Mouse (Mus musculus): ENCODE measurements at regions not wholly inside any gene's neighbourhood (a gene's known extent, or its start where the extent isn't known, plus 50 kb on each side); places are given as distances from the start of the nearest gene placed in this dataset.

GRCm38 (mm10) chr17:88209565-88209964 lies 144.5 kb upstream of the Fbxo11 start:
- TF ChIP-seq CTCF (IDR thresholded peaks at IDR 0.05; ENCODE audit: borderline replicate concordance, extremely low read depth, insufficient read depth, insufficient read length) (no peak), POLR2A (IDR thresholded peaks at IDR 0.05; ENCODE audit: borderline replicate concordance, extremely low read depth, insufficient read depth, insufficient read length, poor library complexity, severe bottlenecking) (no peak)
- no peak for DNase-seq (ENCODE audit: low read depth)

GRCm38 (mm10) chr17:88212121-88212520 lies 147.0 kb upstream of the Fbxo11 start:
- no peak for TF ChIP-seq POLR2A (IDR thresholded peaks at IDR 0.05; ENCODE audit: borderline replicate concordance, extremely low read depth, insufficient read depth, insufficient read length, poor library complexity, severe bottlenecking)
- no peak for TF ChIP-seq CTCF (IDR thresholded peaks at IDR 0.05; ENCODE audit: borderline replicate concordance, extremely low read depth, insufficient read depth, insufficient read length)
- no peak for DNase-seq (ENCODE audit: low read depth)

GRCm38 (mm10) chr17:88214746-88215145 lies 149.7 kb upstream of the Fbxo11 start:
- no peak for TF ChIP-seq POLR2A (IDR thresholded peaks at IDR 0.05; ENCODE audit: borderline replicate concordance, extremely low read depth, insufficient read depth, insufficient read length, poor library complexity, severe bottlenecking)
- TF ChIP-seq CTCF (IDR thresholded peaks at IDR 0.05; ENCODE audit: borderline replicate concordance, extremely low read depth, insufficient read depth, insufficient read length): no peak
- DNase-seq (ENCODE audit: low read depth): peak; percentile 8

- TF ChIP-seq CTCF (IDR thresholded peaks at IDR 0.05; ENCODE audit: borderline replicate concordance, extremely low read depth, insufficient read depth, insufficient read length) (no peak), POLR2A (IDR thresholded peaks at IDR 0.05; ENCODE audit: borderline replicate concordance, extremely low read depth, insufficient read depth, insufficient read length, poor library complexity, severe bottlenecking) (no peak)
- no peak for DNase-seq (ENCODE audit: low read depth)
These were observed 157.4 kb upstream of the Fbxo11 start for GRCm38 (mm10) chr17:88222379-88222955.

- TF ChIP-seq POLR2A (IDR thresholded peaks at IDR 0.05; ENCODE audit: borderline replicate concordance, extremely low read depth, insufficient read depth, insufficient read length, poor library complexity, severe bottlenecking): no peak
- no peak for TF ChIP-seq CTCF (IDR thresholded peaks at IDR 0.05; ENCODE audit: borderline replicate concordance, extremely low read depth, insufficient read depth, insufficient read length)
- no peak for DNase-seq (ENCODE audit: low read depth)
These were observed 175.4 kb upstream of the Fbxo11 start for GRCm38 (mm10) chr17:88240476-88240875.

- no peak for TF ChIP-seq CTCF (IDR thresholded peaks at IDR 0.05; ENCODE audit: borderline replicate concordance, extremely low read depth, insufficient read depth, insufficient read length)
- TF ChIP-seq POLR2A (IDR thresholded peaks at IDR 0.05; ENCODE audit: borderline replicate concordance, extremely low read depth, insufficient read depth, insufficient read length, poor library complexity, severe bottlenecking): no peak
- no peak for DNase-seq (ENCODE audit: low read depth)
These were observed 183.5 kb upstream of the Fbxo11 start for GRCm38 (mm10) chr17:88248625-88249024.

GRCm38 (mm10) chr17:88251949-88252521 lies 186.9 kb upstream of the Fbxo11 start:
- peak; percentile 87 for DNase-seq (ENCODE audit: low read depth)
- TF ChIP-seq POLR2A (IDR thresholded peaks at IDR 0.05; ENCODE audit: borderline replicate concordance, extremely low read depth, insufficient read depth, insufficient read length, poor library complexity, severe bottlenecking) (no peak), CTCF (IDR thresholded peaks at IDR 0.05; ENCODE audit: borderline replicate concordance, extremely low read depth, insufficient read depth, insufficient read length) (peak; percentile 86)

- peak; percentile 96 for DNase-seq (ENCODE audit: low read depth)
- TF ChIP-seq CTCF (IDR thresholded peaks at IDR 0.05; ENCODE audit: borderline replicate concordance, extremely low read depth, insufficient read depth, insufficient read length) (peak; percentile 89), POLR2A (IDR thresholded peaks at IDR 0.05; ENCODE audit: borderline replicate concordance, extremely low read depth, insufficient read depth, insufficient read length, poor library complexity, severe bottlenecking) (peak; percentile 26; the same call in 1 of the 2 replicates)
These were observed 184.5 kb upstream of the Foxn2 start for GRCm38 (mm10) chr17:88255744-88256598.

GRCm38 (mm10) chr17:88256599-88257544 lies 183.6 kb upstream of the Foxn2 start:
- DNase-seq (ENCODE audit: low read depth): peak; percentile 94

GRCm38 (mm10) chr17:88258361-88258796 lies 182.1 kb upstream of the Foxn2 start:
- TF ChIP-seq POLR2A (IDR thresholded peaks at IDR 0.05; ENCODE audit: borderline replicate concordance, extremely low read depth, insufficient read depth, insufficient read length, poor library complexity, severe bottlenecking) (no peak), CTCF (IDR thresholded peaks at IDR 0.05; ENCODE audit: borderline replicate concordance, extremely low read depth, insufficient read depth, insufficient read length) (peak; percentile 22; the same call in 1 of the 2 replicates)
- no peak for DNase-seq (ENCODE audit: low read depth)

More at GRCm38 (mm10) chr17:88256599-88257544, 183.6 kb upstream of the Foxn2 start:
- TF ChIP-seq CTCF (IDR thresholded peaks at IDR 0.05; ENCODE audit: borderline replicate concordance, extremely low read depth, insufficient read depth, insufficient read length): peak; percentile 70; the same call in 1 of the 2 replicates
- TF ChIP-seq POLR2A (IDR thresholded peaks at IDR 0.05; ENCODE audit: borderline replicate concordance, extremely low read depth, insufficient read depth, insufficient read length, poor library complexity, severe bottlenecking): peak; percentile 9; the same call in 1 of the 2 replicates
